Mouse (Mus musculus): ENCODE measurements at regions not wholly inside any gene's neighbourhood (a gene's known extent, or its start where the extent isn't known, plus 50 kb on each side); places are given as distances from the start of the nearest gene placed in this dataset.

- peaks cover 2% of the 10 kb centered on the region; the same call in 1 of the 2 replicates for H3K9me3 ChIP-seq (ENCODE audit: control insufficient read depth, low read length)
- no peak for ATAC-seq (ENCODE audit: low read depth)
- no peak overlapping the region for H3K27ac ChIP-seq (ENCODE audit: low read length)
- no peak overlapping the region for H3K4me3 ChIP-seq (ENCODE audit: low read length)
- H3K9ac ChIP-seq (ENCODE audit: low read length) = no peak overlapping the region
- no peaks in the 10 kb centered on the region for H3K4me1 ChIP-seq (replicated peaks; ENCODE audit: control insufficient read depth, insufficient read depth, low read length)
- WGBS = 44% methylated on average over 10 of the region's 10 CpGs
- no peaks in the 10 kb centered on the region for H3K36me3 ChIP-seq (ENCODE audit: control insufficient read depth, insufficient read depth, low read length)
- H3K4me2 ChIP-seq (ENCODE audit: low read depth, low read length) = no peak overlapping the region
- no peaks in the 10 kb centered on the region for H3K27me3 ChIP-seq (ENCODE audit: control insufficient read depth, insufficient read depth, low read depth, low read length)
These were observed 70.3 kb upstream of the Dnah5 start for GRCm38 (mm10) chr15:28133171-28133810.

- 59% methylated on average over 2 of the region's 2 CpGs for WGBS
- H3K9me3 ChIP-seq (ENCODE audit: control insufficient read depth, low read length) = peaks cover 2% of the 10 kb centered on the region; the same call in 1 of the 2 replicates
- no peak for ATAC-seq (ENCODE audit: low read depth)
- no peak overlapping the region for H3K4me2 ChIP-seq (ENCODE audit: low read depth, low read length)
- H3K36me3 ChIP-seq (ENCODE audit: control insufficient read depth, insufficient read depth, low read length) = no peaks in the 10 kb centered on the region
- no peaks in the 10 kb centered on the region for H3K4me1 ChIP-seq (replicated peaks; ENCODE audit: control insufficient read depth, insufficient read depth, low read length)
- H3K27ac ChIP-seq (ENCODE audit: low read length) = no peak overlapping the region
- no peak overlapping the region for H3K9ac ChIP-seq (ENCODE audit: low read length)
- no peaks in the 10 kb centered on the region for H3K27me3 ChIP-seq (ENCODE audit: control insufficient read depth, insufficient read depth, low read depth, low read length)
- H3K4me3 ChIP-seq (ENCODE audit: low read length) = no peak overlapping the region
These were observed 69.3 kb upstream of the Dnah5 start for GRCm38 (mm10) chr15:28134206-28134605.

- 68% methylated on average over 2 of the region's 2 CpGs for WGBS
These were observed 64.7 kb upstream of the Dnah5 start for GRCm38 (mm10) chr15:28138806-28139205.

GRCm38 (mm10) chr15:28140301-28140700 lies 63.3 kb upstream of the Dnah5 start:
- no peak overlapping the region for H3K9ac ChIP-seq (ENCODE audit: low read length)
- no peaks in the 10 kb centered on the region for H3K4me1 ChIP-seq (replicated peaks; ENCODE audit: control insufficient read depth, insufficient read depth, low read length)
- no peaks in the 10 kb centered on the region for H3K36me3 ChIP-seq (ENCODE audit: control insufficient read depth, insufficient read depth, low read length)
- no peaks in the 10 kb centered on the region for H3K27me3 ChIP-seq (ENCODE audit: control insufficient read depth, insufficient read depth, low read depth, low read length)
- no peak overlapping the region for H3K4me2 ChIP-seq (ENCODE audit: low read depth, low read length)
- no peak overlapping the region for H3K27ac ChIP-seq (ENCODE audit: low read length)
- H3K4me3 ChIP-seq (ENCODE audit: low read length) = no peak overlapping the region
- ATAC-seq (ENCODE audit: low read depth) = no peak
- no peaks in the 10 kb centered on the region for H3K9me3 ChIP-seq (ENCODE audit: control insufficient read depth, low read length)
- WGBS = 89% methylated on average over 8 of the region's 8 CpGs

More at GRCm38 (mm10) chr15:28138806-28139205, 64.7 kb upstream of the Dnah5 start:
- Histone ChIP-seq H3K4me3 (ENCODE audit: low read length) (no peak overlapping the region), H3K9ac (ENCODE audit: low read length) (no peak overlapping the region), H3K27ac (ENCODE audit: low read length) (no peak overlapping the region), H3K4me2 (ENCODE audit: low read depth, low read length) (no peak overlapping the region), H3K9me3 (ENCODE audit: control insufficient read depth, low read length) (no peaks in the 10 kb centered on the region), H3K4me1 (replicated peaks; ENCODE audit: control insufficient read depth, insufficient read depth, low read length) (no peaks in the 10 kb centered on the region), H3K36me3 (ENCODE audit: control insufficient read depth, insufficient read depth, low read length) (no peaks in the 10 kb centered on the region), H3K27me3 (ENCODE audit: control insufficient read depth, insufficient read depth, low read depth, low read length) (no peaks in the 10 kb centered on the region)
- ATAC-seq (ENCODE audit: low read depth) = no peak

GRCm38 (mm10) chr15:28141345-28141744 lies 62.2 kb upstream of the Dnah5 start:
- H3K9me3 ChIP-seq (ENCODE audit: control insufficient read depth, low read length) = no peaks in the 10 kb centered on the region
- no peak for ATAC-seq (ENCODE audit: low read depth)
- WGBS = 33% methylated on average over 6 of the region's 6 CpGs

GRCm38 (mm10) chr15:28144217-28144616 lies 59.3 kb upstream of the Dnah5 start:
- no peak for ATAC-seq (ENCODE audit: low read depth)
- WGBS = 87% methylated on average over 7 of the region's 7 CpGs
- no peak overlapping the region for H3K4me2 ChIP-seq (ENCODE audit: low read depth, low read length)

More at GRCm38 (mm10) chr15:28141345-28141744, 62.2 kb upstream of the Dnah5 start:
- Histone ChIP-seq H3K27me3 (ENCODE audit: control insufficient read depth, insufficient read depth, low read depth, low read length) (no peaks in the 10 kb centered on the region), H3K27ac (ENCODE audit: low read length) (no peak overlapping the region), H3K4me3 (ENCODE audit: low read length) (no peak overlapping the region), H3K36me3 (ENCODE audit: control insufficient read depth, insufficient read depth, low read length) (no peaks in the 10 kb centered on the region), H3K9ac (ENCODE audit: low read length) (no peak overlapping the region), H3K4me2 (ENCODE audit: low read depth, low read length) (no peak overlapping the region), H3K4me1 (replicated peaks; ENCODE audit: control insufficient read depth, insufficient read depth, low read length) (no peaks in the 10 kb centered on the region)

GRCm38 (mm10) chr15:28144846-28145245 lies 58.7 kb upstream of the Dnah5 start:
- no peaks in the 10 kb centered on the region for H3K36me3 ChIP-seq (ENCODE audit: control insufficient read depth, insufficient read depth, low read length)
- no peaks in the 10 kb centered on the region for H3K9me3 ChIP-seq (ENCODE audit: control insufficient read depth, low read length)
- no peaks in the 10 kb centered on the region for H3K4me1 ChIP-seq (replicated peaks; ENCODE audit: control insufficient read depth, insufficient read depth, low read length)
- H3K4me2 ChIP-seq (ENCODE audit: low read depth, low read length) = no peak overlapping the region
- H3K27ac ChIP-seq (ENCODE audit: low read length) = no peak overlapping the region
- no peak for ATAC-seq (ENCODE audit: low read depth)
- H3K9ac ChIP-seq (ENCODE audit: low read length) = no peak overlapping the region
- H3K27me3 ChIP-seq (ENCODE audit: control insufficient read depth, insufficient read depth, low read depth, low read length) = no peaks in the 10 kb centered on the region
- 83% methylated on average over 4 of the region's 4 CpGs for WGBS
- no peak overlapping the region for H3K4me3 ChIP-seq (ENCODE audit: low read length)

More at GRCm38 (mm10) chr15:28144217-28144616, 59.3 kb upstream of the Dnah5 start:
- H3K27me3 ChIP-seq (ENCODE audit: control insufficient read depth, insufficient read depth, low read depth, low read length) = no peaks in the 10 kb centered on the region
- H3K9ac ChIP-seq (ENCODE audit: low read length) = no peak overlapping the region
- H3K9me3 ChIP-seq (ENCODE audit: control insufficient read depth, low read length) = no peaks in the 10 kb centered on the region
- H3K27ac ChIP-seq (ENCODE audit: low read length) = no peak overlapping the region
- no peaks in the 10 kb centered on the region for H3K36me3 ChIP-seq (ENCODE audit: control insufficient read depth, insufficient read depth, low read length)
- H3K4me1 ChIP-seq (replicated peaks; ENCODE audit: control insufficient read depth, insufficient read depth, low read length) = no peaks in the 10 kb centered on the region
- H3K4me3 ChIP-seq (ENCODE audit: low read length) = no peak overlapping the region

GRCm38 (mm10) chr15:28151678-28152077 lies 51.9 kb upstream of the Dnah5 start:
- no peak for ATAC-seq (ENCODE audit: low read depth)
- H3K27ac ChIP-seq (ENCODE audit: low read length) = no peak overlapping the region
- peaks cover 2% of the 10 kb centered on the region for H3K4me1 ChIP-seq (replicated peaks; ENCODE audit: control insufficient read depth, insufficient read depth, low read length)
- no peak overlapping the region for H3K9ac ChIP-seq (ENCODE audit: low read length)
- H3K27me3 ChIP-seq (ENCODE audit: control insufficient read depth, insufficient read depth, low read depth, low read length) = no peaks in the 10 kb centered on the region
- no peak overlapping the region for H3K4me2 ChIP-seq (ENCODE audit: low read depth, low read length)
- H3K36me3 ChIP-seq (ENCODE audit: control insufficient read depth, insufficient read depth, low read length) = no peaks in the 10 kb centered on the region
- no peaks in the 10 kb centered on the region for H3K9me3 ChIP-seq (ENCODE audit: control insufficient read depth, low read length)
- H3K4me3 ChIP-seq (ENCODE audit: low read length) = no peak overlapping the region
- WGBS = 88% methylated on average over 2 of the region's 2 CpGs
